Mouse (Mus musculus) liver, embryonic 14.5 days (tissue): Measurements from ENCODE around the gene Olfr60. TPM values are rescaled to one million over a fixed set of nuclear protein-coding genes. Genes with fewer than 3 reads are reported as not detected.

Source experiments
- ATAC-seq: fragments of 200-750 bp; cut with Nextera tagmentation; 2 replicates; pipeline ENCODE4 v1.8.0; 2017; ENCODE audit warnings: moderate number of reproducible peaks, mild to moderate bottlenecking, moderate library complexity; ENCODE audit not compliant: insufficient read depth
- DNase-seq, 3 experiments: peaks; one replicate each; pipeline ENCODE4 v3.0.0-alpha.2; 2012 to 2013; ENCODE audit warnings: low read depth in 3 of 3, low spot score in 3 of 3
- H3K27ac ChIP-seq: fragments of 300-500 bp; sonication (generic); 2 replicates; pipeline ENCODE4 v1.5.1; 2014; ENCODE audit warnings: moderate library complexity, mild to moderate bottlenecking, control low read depth, inconsistent platforms
- H3K27me3 ChIP-seq: fragments of 300-500 bp; sonication (generic); 2 replicates; pipeline ENCODE4 v1.6.1; 2014; ENCODE audit warnings: mild to moderate bottlenecking, low read length, moderate library complexity; ENCODE audit not compliant: control insufficient read depth, insufficient read depth
- H3K36me3 ChIP-seq: fragments of 300-500 bp; sonication (generic); replicated peaks from 2 replicates; pipeline ENCODE4 v1.6.1; 2014; ENCODE audit warnings: low read depth; ENCODE audit not compliant: control insufficient read depth, insufficient read depth
- H3K4me1 ChIP-seq, 2 experiments: fragments of 200-500 bp in 1 of 2; fragments of 300-500 bp in 1 of 2; sonication (generic) in 1 of 2; replicated peaks; 2 replicates each; pipeline ENCODE4 v1.6.1; 2012 to 2014; ENCODE audit warnings: antibody characterized with exemption in 1 of 2, inconsistent platforms in 1 of 2, low read length in 1 of 2; ENCODE audit not compliant: control insufficient read depth in 2 of 2, insufficient read depth in 2 of 2
- H3K4me2 ChIP-seq: fragments of 300-500 bp; sonication (generic); 2 replicates; pipeline ENCODE4 v1.6.1; 2014; ENCODE audit warnings: low read depth, mild to moderate bottlenecking, control low read depth, moderate library complexity
- H3K4me3 ChIP-seq, 2 experiments: fragments of 200-500 bp in 1 of 2; fragments of 300-500 bp in 1 of 2; sonication (generic) in 1 of 2; 2 replicates each; pipeline ENCODE4 v1.5.1; 2012 to 2014; ENCODE audit warnings: low read depth in 2 of 2, low read length in 2 of 2, mild to moderate bottlenecking in 2 of 2, control low read depth in 1 of 2, inconsistent platforms in 1 of 2, moderate library complexity in 1 of 2; ENCODE audit not compliant: insufficient read depth in 1 of 2
- H3K9ac ChIP-seq: fragments of 300-500 bp; sonication (generic); replicated peaks from 2 replicates; pipeline ENCODE4 v1.6.1; 2014; ENCODE audit warnings: mild to moderate bottlenecking, control low read depth, moderate library complexity
- H3K9me3 ChIP-seq: fragments of 300-500 bp; sonication (generic); 2 replicates; pipeline ENCODE4 v1.6.1; 2016; ENCODE audit warnings: low read length, mixed read lengths; ENCODE audit not compliant: control insufficient read depth
- CTCF ChIP-seq: IDR thresholded peaks from 2 replicates; pipeline ENCODE4 v1.5.1; 2016; ENCODE audit warnings: antibody characterized with exemption, low read depth, control low read depth
- EP300 ChIP-seq: IDR thresholded peaks from 2 replicates; pipeline ENCODE4 v1.6.1; 2016; ENCODE audit warnings: antibody characterized with exemption, low read depth
- WGBS: fragments of 180-500 bp; shearing (Covaris S2); extraction: QIAGEN DNeasy Blood & Tissue Kit; methylation state at CpG from one replicate; pipeline ENCODE4 v1.1.7; 2014; ENCODE audit not compliant: insufficient replicate concordance; 5-methylcytosine and 5-hydroxymethylcytosine counted together
- polyA plus RNA-seq, 2 experiments: library from polyadenylated mRNA; depleted of rRNA in 1 of 2; stranded (reverse) in 1 of 2; unstranded in 1 of 2; fragments of >200 nt; fragmentation: Nextera tagmentation in 1 of 2; extraction: Ambion mirVana in 1 of 2; gene quantifications; 2 replicates each; pipeline versions ENCODE4 v1.2.1 to v1.2.3; 2012 to 2014

Olfr60 gene
- polyA plus RNA-seq (2012; rRNA removed) (not detected in 2 replicates), polyA plus RNA-seq (2014; fragmentation: Nextera tagmentation; extraction: Ambion mirVana) (not detected in 2 replicates)

GRCm38 (mm10) chr7:140361571-140361970, at the start of gene Olfr60:
Olfr60 (minus strand) TSS chr7:140361671.
- H3K27ac ChIP-seq: no peak within 1 kb of the TSS
- H3K27me3 ChIP-seq: no peaks in the 10 kb centered on the region
- 45% methylated on average over 3 of the region's 3 CpGs for WGBS
- no peaks in the 10 kb centered on the region for H3K36me3 ChIP-seq
- no peak for TF ChIP-seq EP300
- no peak for TF ChIP-seq CTCF
- DNase-seq (no peak), ATAC-seq (no peak)
- no peak within 1 kb of the TSS for H3K9ac ChIP-seq
- no peaks in the 10 kb centered on the region for H3K9me3 ChIP-seq
- H3K4me1 ChIP-seq: no peaks in the 10 kb centered on the region
- H3K4me3 ChIP-seq: no peak within 1 kb of the TSS
- H3K4me2 ChIP-seq: no peak within 1 kb of the TSS

GRCm38 (mm10) chr7:140402818-140403217, 41.3 kb upstream of the Olfr60 start, which contains the start of gene Olfr531:
Olfr531 (minus strand) TSS chr7:140402918.
- Histone ChIP-seq H3K36me3 (no peaks in the 10 kb centered on the region), H3K27ac (no peak within 1 kb of the TSS), H3K27me3 (no peaks in the 10 kb centered on the region), H3K9ac (no peak within 1 kb of the TSS), H3K9me3 (no peaks in the 10 kb centered on the region), H3K4me1 (no peaks in the 10 kb centered on the region), H3K4me3 (no peak within 1 kb of the TSS), H3K4me2 (no peak within 1 kb of the TSS)
- no peak for DNase-seq
- no peak for ATAC-seq
- 74% methylated on average over 1 of the region's 1 CpGs for WGBS
- TF ChIP-seq EP300 (no peak), CTCF (no peak)

- Histone ChIP-seq H3K9ac (no peak overlapping the region), H3K4me1 (no peaks in the 10 kb centered on the region), H3K36me3 (no peaks in the 10 kb centered on the region), H3K4me2 (no peak overlapping the region), H3K27me3 (no peaks in the 10 kb centered on the region), H3K27ac (no peak overlapping the region), H3K4me3 (no peak overlapping the region), H3K9me3 (no peaks in the 10 kb centered on the region)
- WGBS: 67% methylated on average over 2 of the region's 2 CpGs
- no peak for ATAC-seq
- no peak for DNase-seq
- TF ChIP-seq EP300 (no peak), CTCF (no peak)
These were observed 15.4 kb upstream of the Olfr60 start for GRCm38 (mm10) chr7:140376911-140377310.

GRCm38 (mm10) chr7:140376231-140376630, 14.8 kb upstream of the Olfr60 start, which contains the start of gene Olfr530:
Olfr530 (minus strand) TSS chr7:140376331.
- 54% methylated on average over 1 of the region's 1 CpGs for WGBS
- ATAC-seq (no peak), DNase-seq (no peak)
- TF ChIP-seq EP300 (no peak), CTCF (no peak)
- H3K4me1 ChIP-seq: no peaks in the 10 kb centered on the region
- H3K36me3 ChIP-seq: no peaks in the 10 kb centered on the region
- H3K4me3 ChIP-seq: no peak within 1 kb of the TSS
- H3K4me2 ChIP-seq: no peak within 1 kb of the TSS
- no peak within 1 kb of the TSS for H3K9ac ChIP-seq
- H3K27me3 ChIP-seq: no peaks in the 10 kb centered on the region
- no peaks in the 10 kb centered on the region for H3K9me3 ChIP-seq
- H3K27ac ChIP-seq: no peak within 1 kb of the TSS

- DNase-seq (no peak), ATAC-seq (no peak)
- Histone ChIP-seq H3K27ac (no peak overlapping the region), H3K4me1 (no peaks in the 10 kb centered on the region), H3K36me3 (no peaks in the 10 kb centered on the region), H3K9me3 (no peaks in the 10 kb centered on the region), H3K4me3 (no peak overlapping the region), H3K27me3 (no peaks in the 10 kb centered on the region), H3K4me2 (no peak overlapping the region), H3K9ac (no peak overlapping the region)
- TF ChIP-seq EP300 (no peak), CTCF (no peak)
- 38% methylated on average over 4 of the region's 4 CpGs for WGBS
These were observed 12.8 kb upstream of the Olfr60 start for GRCm38 (mm10) chr7:140374300-140374699.
